Mouse (Mus musculus): ENCODE measurements around the gene Krt8.

The Krt8 gene

DNA sequence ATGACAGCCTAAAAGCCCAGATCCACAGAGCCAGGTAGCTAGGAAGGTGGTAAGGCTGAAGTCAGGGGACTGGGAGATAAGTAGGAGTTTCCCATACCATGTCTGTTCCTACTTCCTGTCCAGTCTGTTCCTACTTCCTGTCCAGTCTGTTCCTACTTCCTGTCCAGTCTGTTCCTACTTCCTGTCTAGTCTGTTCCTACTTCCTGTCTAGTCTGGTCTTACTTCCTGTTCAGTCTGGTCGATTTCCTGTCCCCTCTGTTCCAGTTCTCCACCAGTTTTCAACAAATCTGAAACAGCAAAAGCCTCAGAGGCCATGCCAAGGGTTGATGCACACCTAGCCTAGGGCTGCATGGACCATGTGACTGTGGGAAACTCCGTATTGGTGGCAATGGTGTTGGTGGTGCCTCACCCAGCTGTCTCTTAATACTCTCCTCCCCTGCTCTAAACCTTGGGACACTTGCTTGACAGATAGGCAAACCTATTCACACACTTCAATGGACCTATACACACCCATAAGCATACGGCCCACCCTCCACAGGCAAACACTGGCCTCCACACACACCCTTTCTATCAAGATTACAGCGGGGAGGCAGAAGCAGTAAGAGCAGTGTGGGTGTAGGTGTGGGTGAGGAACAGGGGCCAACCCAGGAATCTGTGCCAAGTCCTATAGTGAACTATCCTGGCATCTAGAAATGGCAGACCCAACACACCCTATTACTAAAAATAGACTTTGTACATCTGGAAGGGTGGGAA, 8.6 kb downstream of the Krt8 start:
- ChIA-PET POLR2A (interaction anchor here in 1 of 4 experiments (0.6 kb wide), 1 partner anchor 404 kb away, joined by 3 read pairs; no protein-coding TSS in a partner anchor), CTCF (interaction anchor here in 1 of 4 experiments (1.1 kb wide), 1 partner anchor 12 kb away, joined by 3 read pairs; no protein-coding TSS in a partner anchor)

DNA sequence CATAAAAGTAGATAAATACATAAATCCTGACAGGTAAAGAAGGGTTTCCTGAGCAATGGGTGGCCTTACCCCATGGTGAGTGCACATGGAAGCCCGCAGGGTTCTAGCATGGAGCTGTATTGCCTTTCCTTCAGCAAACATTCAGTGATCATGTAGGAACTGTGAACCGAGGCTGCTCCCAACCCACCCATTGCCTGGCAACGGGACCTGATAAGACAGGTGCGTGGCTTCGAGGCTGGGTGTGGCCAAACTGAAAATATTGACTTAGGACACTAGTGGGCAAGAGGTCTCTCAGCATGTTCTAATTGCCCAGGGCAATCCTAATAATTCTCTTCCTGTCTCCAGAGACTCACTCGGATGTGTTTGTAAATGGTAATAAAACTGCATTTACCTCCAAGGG, 9.9 kb downstream of the Krt8 start:
- POLR2A ChIA-PET: interaction anchor here in 1 of 4 experiments (0.7 to 1.5 kb wide), 4 partner anchors 32 to 586 kb away, joined by 3 to 4 read pairs (median 3); no protein-coding TSS in a partner anchor
- CTCF ChIA-PET: no interaction called here

DNA sequence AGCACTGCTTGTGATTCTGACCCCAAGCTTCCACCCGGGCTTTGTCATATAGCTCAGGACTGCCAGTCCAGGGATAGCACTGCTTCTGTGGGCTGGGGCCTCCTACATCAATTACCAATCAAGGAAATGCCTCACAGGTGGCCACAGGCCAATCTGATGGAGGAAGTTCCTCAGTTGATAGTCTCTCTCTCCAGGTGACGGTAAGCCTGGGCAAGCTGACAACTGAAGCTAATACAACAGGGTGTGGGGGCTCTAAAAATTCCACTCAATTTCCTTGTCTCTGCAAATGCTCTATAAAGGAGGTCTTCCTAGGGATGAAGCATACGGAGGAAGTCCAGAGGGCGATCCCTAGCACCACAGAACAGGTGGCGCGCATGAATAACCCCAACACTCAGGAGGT, 13.3 kb downstream of the Krt8 start:
- CTCF ChIA-PET: interaction anchor here in 3 of 4 experiments (0.7 to 5.6 kb wide), 6 partner anchors 13 to 793 kb away, joined by 3 to 93 read pairs (median 4); partner anchors contain the start of gene Krt8 (in 1 of the 3)
- POLR2A ChIA-PET: interaction anchor here in 2 of 4 experiments (1.0 to 1.6 kb wide), 2 partner anchors 73 to 74 kb away, joined by 3 to 6 read pairs; no protein-coding TSS in a partner anchor

DNA sequence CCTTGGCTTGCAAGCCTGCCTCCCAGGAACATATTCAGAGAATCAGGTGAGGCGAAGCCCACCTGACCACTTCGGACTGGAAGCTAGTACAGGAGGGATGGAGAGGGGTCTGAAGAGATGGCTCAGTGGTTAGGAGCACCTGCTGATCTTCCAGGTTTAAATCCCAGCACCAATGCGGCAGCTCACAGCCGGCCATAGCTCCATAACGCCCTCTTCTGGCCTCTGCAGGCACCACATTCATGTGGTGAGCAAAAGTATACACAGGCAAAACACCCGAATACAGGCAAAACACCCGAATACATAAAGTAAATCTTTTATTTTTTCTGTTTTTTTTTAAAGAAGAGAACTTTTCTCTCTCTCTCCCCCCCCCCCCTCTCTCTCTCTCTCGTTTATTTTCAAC, 15.6 kb downstream of the Krt8 start:
- POLR2A ChIA-PET: interaction anchor here in 3 of 4 experiments (0.7 to 1.9 kb wide), 8 partner anchors 34 to 138 kb away, joined by 3 to 16 read pairs (median 7); no protein-coding TSS in a partner anchor
- CTCF ChIA-PET: interaction anchor here (0.6 to 5.6 kb wide), 45 partner anchors 9 to 1201 kb away, joined by 3 to 93 read pairs (median 4); partner anchors contain the start of genes Krt8 (in 3 of the 4) and Spryd3 (in 1 of the 4)

DNA sequence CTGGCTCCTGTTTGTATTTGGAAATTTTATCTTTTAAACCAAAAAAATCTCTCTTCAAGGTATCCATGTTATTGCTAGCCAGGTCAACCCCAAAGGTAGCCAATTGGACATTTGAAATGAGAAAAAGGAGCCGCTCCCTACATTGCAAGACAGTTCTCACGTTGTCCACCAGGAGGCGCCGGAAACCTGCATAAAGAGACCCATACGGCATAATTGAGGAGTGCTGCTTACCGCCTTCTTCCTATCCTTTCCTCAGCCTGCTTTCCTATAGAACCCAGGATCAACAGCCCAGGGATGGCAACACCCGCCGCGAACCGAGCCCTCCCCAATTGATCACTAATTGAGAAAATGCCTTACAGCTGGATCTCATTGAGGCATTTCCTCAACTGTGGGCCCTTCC, 16.2 kb downstream of the Krt8 start:
- ChIA-PET POLR2A (interaction anchor here in 3 of 4 experiments (0.7 to 1.9 kb wide), 6 partner anchors 34 to 121 kb away, joined by 3 to 16 read pairs (median 10); no protein-coding TSS in a partner anchor), CTCF (interaction anchor here (0.6 to 5.6 kb wide), 41 partner anchors 9 to 1200 kb away, joined by 3 to 93 read pairs (median 4); partner anchors contain the start of genes Krt8 (in 3 of the 4) and Spryd3 (in 1 of the 4))

DNA sequence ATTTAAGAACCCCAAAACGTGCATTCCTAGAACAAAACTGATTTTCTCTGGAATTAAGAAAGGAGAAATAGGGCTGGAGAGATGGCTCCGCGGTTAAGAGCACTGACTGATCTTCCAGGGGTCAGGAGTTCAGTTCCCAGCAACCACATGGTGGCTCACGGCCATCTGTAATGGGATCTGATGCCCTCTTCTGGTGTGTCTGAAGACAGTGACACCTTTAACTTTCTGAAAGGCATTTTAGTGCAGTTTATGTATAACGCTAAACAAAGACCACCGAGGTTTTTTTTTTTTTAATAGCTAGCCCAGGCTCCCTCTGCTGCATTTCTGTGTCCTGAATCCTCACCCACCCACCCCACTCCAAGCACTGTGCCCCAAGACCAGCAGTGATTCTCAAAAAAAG, 19.5 kb downstream of the Krt8 start:
- ChIA-PET POLR2A (interaction anchor here (0.6 to 3.4 kb wide), 32 partner anchors 8 to 908 kb away, joined by 3 to 18 read pairs (median 4); partner anchors contain the start of genes Eif4b (in 2 of the 4), Sp1 (in 1 of the 4) and Tns2 (in 1 of the 4)), CTCF (interaction anchor here (0.5 to 3.3 kb wide), 171 partner anchors 9 to 907 kb away, joined by 3 to 91 read pairs (median 5); partner anchors contain the start of genes Eif4b (in 1 of the 4), Krt5 (in 1 of the 4), Krt72 (in 1 of the 4) and Krt79 (in 1 of the 4))

DNA sequence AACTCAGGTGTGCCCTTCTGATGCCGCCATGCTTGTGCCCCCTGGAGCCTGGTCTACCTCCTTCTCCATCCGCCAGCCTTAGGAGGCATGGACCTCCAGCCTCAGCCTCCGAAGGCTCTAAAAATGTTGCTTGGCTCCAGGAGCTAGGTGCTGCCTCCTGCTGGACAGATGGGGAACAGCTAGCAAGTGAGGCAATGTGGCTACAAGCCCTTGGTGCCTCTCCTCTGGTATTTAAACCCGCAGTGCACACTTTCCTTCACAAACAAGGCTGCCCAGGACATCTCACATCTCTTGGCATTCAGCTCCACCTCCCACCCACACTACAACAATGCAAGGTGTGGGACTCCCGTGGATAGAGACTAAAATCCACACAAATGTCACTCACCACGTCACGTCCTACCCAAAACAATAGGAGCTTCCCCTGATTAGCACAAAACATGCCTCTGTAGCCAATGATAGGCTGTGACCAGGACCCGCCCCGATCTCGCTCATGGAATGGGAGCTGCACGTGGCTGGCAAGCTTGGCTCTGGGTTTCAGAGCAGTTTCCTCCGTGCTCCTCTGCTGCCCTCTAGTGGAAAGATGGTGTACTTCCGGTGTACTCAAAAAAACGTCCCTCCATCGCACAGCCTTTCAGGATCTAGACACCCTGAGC, 20.2 kb downstream of the Krt8 start:
- POLR2A ChIA-PET: interaction anchor here (0.6 to 3.4 kb wide), 37 partner anchors 8 to 907 kb away, joined by 3 to 18 read pairs (median 4); partner anchors contain the start of genes Eif4b (in 2 of the 4), Krt8 (in 1 of the 4), Sp1 (in 1 of the 4) and Tns2 (in 1 of the 4)
- CTCF ChIA-PET: interaction anchor here (0.5 to 3.3 kb wide), 216 partner anchors 8 to 907 kb away, joined by 3 to 91 read pairs (median 4); partner anchors contain the start of genes Spryd3 (in 2 of the 4), Eif4b (in 1 of the 4), Krt5 (in 1 of the 4) and Krt72 (in 1 of the 4)

DNA sequence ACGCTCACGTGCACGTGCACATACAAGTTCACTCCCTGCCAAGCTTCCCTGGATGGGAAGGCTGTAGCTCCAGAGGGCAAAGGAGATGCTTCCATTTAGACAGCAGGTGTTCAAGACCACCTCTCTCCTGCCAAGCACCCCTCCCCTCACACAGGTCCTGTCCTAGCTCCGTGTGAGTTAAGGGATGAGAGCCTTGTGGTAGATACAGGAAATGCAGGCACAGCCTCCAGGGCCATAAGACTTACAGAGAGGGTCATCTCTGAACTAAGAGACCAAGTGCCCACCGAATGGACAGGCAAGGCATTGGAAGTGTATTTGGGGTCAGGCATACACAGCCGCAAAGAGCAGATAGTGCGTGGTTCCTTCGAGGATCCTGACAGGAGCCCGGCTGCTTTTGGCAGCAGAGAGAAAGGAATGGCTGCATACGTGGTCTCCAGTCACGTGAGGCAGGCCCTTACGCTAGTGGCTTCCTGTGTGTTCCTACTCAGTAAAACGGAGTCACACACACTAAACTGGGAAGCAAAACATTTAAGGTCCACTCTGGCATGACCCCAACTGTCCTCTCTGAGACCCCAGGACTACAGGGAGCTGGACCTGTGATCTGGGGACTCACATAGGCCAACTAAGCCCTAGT, 20.9 kb downstream of the Krt8 start:
- CTCF ChIA-PET: interaction anchor here (0.5 to 3.3 kb wide), 138 partner anchors 8 to 743 kb away, joined by 3 to 91 read pairs (median 6); partner anchors contain the start of genes Eif4b (in 1 of the 4), Krt5 (in 1 of the 4), Krt79 (in 1 of the 4) and Krt8 (in 1 of the 4)

DNA sequence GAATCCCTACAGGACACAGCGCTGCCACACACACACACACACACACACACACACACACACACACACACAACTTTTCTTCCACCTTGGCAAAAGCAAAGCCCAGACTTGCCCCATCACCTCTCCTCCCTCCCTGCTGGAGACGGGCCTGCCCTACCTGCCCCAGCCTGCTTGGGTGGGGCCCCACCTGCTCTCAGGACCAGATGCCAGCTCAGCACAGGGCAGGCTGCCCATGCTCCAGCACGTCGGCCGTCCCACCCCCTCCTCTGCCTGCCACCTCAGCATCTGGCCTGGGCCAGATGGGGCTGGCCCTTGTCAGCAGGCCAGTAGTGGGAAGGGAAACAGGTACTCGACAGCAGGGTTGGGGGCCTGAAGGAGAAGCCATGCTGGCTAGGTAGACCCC, 23.4 kb downstream of the Krt8 start:
- ChIA-PET POLR2A (no interaction called here), CTCF (interaction anchor here in 1 of 4 experiments (0.6 kb wide), 1 partner anchor 742 kb away, joined by 7 read pairs; no protein-coding TSS in a partner anchor)

More for the DNA sequence above, 20.9 kb downstream of the Krt8 start:
- POLR2A ChIA-PET: interaction anchor here (0.6 to 3.4 kb wide), 27 partner anchors 8 to 762 kb away, joined by 3 to 18 read pairs (median 4); partner anchors contain the start of genes Eif4b (in 2 of the 4), Krt8 (in 1 of the 4) and Tns2 (in 1 of the 4)

DNA sequence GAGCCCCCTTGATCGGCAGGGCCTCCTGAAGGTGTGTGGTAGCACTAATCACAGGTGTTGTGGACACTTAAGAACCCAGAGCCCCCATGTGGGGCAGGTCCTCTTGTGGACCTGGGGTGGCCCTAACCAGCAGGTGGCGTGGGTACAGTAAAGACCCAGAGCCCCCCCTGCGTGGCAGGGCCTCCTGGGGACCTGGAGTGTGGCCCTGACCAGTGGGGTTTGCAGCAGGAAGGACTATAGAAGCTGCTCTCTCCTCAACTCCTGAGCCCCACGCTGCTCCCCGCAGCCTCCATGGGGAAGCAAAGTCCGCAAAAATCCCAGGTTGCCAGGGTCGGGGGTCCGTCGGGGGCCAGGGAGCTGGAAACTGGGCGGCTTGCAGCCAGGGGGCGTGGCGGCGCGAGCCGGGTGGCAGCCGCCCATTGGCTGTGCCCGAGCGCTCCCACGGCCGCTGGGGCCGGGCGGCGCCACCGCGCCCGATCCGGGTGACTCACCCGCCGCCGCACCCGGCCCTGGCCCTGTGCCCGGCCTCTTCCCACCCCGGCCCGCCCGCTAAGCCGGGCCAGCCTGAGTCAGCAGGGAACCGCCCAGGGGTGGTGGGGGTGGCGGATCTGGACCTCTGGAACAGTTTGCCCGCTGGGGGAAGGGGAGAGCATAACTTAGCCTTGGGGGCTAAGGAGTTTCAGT, 27.1 kb downstream of the Krt8 start:
- ChIA-PET CTCF (interaction anchor here in 3 of 4 experiments (0.6 to 2.7 kb wide), 6 partner anchors 88 to 742 kb away, joined by 3 to 11 read pairs (median 8); no protein-coding TSS in a partner anchor), POLR2A (interaction anchor here in 1 of 4 experiments (1.0 to 1.4 kb wide), 5 partner anchors 9 to 102 kb away, joined by 3 to 4 read pairs (median 3); no protein-coding TSS in a partner anchor)

DNA sequence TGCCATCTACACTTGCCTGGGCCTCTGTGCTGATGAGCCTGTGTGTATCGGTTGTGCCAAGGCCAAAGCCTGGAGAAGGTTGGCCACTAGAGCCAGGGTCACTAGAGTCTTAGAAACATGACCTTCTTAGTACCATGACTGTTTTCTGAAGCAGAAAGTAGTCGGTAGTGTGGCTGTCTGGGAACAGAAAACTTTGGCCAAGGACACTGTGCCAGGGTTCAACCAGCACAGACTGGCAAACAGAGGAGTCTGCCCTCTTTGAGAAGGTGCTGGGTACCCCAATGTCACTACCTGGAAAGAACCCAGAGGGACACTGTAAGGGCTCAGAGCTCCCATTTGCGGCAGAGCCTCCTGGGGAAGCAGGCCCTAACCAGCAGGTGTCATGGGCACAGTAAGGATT, 27.6 kb downstream of the Krt8 start:
- CTCF ChIA-PET: interaction anchor here in 3 of 4 experiments (0.6 to 2.7 kb wide), 10 partner anchors 7 to 741 kb away, joined by 3 to 18 read pairs (median 8); no protein-coding TSS in a partner anchor
- POLR2A ChIA-PET: interaction anchor here in 1 of 4 experiments (1.3 to 1.4 kb wide), 2 partner anchors 8 to 103 kb away, joined by 3 to 4 read pairs; no protein-coding TSS in a partner anchor

DNA sequence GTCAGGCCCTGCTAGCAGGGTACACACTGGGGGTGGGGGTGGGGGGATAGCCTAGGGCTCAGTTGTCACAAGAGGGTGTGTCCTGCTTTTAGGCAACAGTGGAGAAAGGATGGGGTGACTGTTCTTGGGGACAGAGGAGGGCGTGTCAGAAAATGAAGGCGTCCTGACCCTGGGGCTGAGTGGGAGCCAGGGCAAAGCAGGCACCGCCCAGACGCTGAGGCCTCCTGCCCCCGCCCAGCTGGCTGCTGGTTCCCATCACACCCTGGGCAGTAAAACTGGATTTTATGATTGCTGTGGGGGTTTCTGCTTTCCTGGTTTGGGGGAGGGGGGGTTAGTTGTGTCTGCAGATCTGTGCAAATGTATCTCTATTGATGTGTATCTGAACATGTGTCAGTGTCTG, 28.3 kb downstream of the Krt8 start:
- ChIA-PET CTCF (interaction anchor here (0.6 to 2.6 kb wide), 18 partner anchors 8 to 671 kb away, joined by 3 to 18 read pairs (median 6); no protein-coding TSS in a partner anchor), POLR2A (interaction anchor here in 2 of 4 experiments (1.1 to 1.8 kb wide), 3 partner anchors 8 to 104 kb away, joined by 4 to 7 read pairs (median 5); no protein-coding TSS in a partner anchor)

DNA sequence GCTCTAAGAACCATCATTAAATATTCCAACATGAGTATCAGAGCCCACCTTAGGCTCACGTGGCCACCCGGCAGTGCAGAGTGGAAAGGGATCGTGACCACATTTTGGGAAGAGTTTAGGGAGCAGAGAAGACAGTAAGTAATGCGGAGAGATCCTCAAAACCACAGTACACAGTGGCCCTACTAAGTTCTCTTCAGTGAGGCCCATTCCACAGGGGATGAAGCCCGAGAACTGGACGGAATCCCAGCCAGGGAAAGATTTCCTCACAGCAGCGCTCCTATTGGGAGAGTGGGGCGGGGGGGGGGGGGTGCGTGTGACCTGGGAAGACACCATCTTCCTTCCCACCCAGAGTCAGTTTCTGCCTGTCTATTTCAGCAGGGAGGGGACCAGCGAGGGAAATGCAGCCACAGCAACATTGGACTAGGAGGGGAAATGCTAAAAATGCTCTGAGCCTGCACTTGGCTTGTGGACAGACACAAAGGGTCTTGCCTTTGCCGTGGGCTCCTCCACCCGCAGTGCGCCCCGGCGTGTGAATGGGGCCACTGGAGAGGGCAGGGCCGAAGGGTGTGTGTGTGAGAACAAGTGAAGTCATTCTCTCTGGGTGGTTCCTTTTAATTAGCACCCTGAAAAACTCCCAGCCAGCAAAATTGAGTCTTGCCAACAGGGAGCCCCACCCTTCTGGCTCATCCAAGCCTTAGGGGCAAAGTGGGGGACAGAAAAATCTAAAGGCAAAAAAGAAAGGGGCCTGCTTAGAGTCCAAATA, 30.0 kb downstream of the Krt8 start:
- CTCF ChIA-PET: interaction anchor here (0.6 to 2.6 kb wide), 93 partner anchors 9 to 658 kb away, joined by 3 to 76 read pairs (median 4); partner anchors contain the start of genes Krt4 (in 1 of the 4), Krt6a (in 1 of the 4), Krt8 (in 1 of the 4) and Krt86 (in 1 of the 4)
- POLR2A ChIA-PET: interaction anchor here in 3 of 4 experiments (0.7 to 1.8 kb wide), 7 partner anchors 10 to 202 kb away, joined by 3 to 10 read pairs (median 5); no protein-coding TSS in a partner anchor

DNA sequence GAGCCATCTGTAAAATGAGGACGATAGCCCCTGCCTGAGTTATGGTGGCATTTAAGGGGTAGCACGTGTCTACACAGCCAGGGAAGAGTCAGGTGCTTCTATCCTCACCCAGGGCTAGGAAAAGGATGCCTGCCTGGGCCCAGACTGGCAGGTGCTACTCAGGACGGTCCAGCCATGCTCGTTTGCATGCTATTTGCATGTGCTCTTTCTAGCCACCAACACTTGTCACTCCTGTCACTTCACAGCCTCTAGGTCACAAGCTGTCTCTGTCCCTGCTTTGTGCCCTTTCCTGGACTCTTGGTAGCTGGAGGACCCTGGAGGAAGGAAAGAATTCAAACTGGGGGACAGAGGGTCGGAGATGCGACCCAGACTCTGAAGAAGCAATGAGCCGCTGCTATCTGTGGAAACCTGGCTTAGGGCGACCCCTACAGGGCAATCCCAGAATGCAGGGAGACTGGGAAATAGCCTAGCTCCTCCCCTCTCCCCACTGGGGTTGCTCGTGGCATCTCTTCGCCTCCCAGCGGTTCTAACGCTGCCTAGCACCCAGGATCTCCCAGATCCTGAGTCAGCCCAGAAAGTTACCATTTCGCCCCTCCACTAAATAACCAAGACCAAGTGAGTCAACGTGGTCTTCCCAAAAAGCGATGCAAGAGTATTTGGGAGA, 30.7 kb downstream of the Krt8 start:
- ChIA-PET POLR2A (interaction anchor here in 3 of 4 experiments (0.5 to 1.7 kb wide), 10 partner anchors 11 to 676 kb away, joined by 3 to 10 read pairs (median 4); no protein-coding TSS in a partner anchor), CTCF (interaction anchor here (0.5 to 2.1 kb wide), 91 partner anchors 9 to 658 kb away, joined by 3 to 76 read pairs (median 4); partner anchors contain the start of genes Krt4 (in 1 of the 4), Krt6a (in 1 of the 4), Krt8 (in 1 of the 4) and Krt86 (in 1 of the 4))

DNA sequence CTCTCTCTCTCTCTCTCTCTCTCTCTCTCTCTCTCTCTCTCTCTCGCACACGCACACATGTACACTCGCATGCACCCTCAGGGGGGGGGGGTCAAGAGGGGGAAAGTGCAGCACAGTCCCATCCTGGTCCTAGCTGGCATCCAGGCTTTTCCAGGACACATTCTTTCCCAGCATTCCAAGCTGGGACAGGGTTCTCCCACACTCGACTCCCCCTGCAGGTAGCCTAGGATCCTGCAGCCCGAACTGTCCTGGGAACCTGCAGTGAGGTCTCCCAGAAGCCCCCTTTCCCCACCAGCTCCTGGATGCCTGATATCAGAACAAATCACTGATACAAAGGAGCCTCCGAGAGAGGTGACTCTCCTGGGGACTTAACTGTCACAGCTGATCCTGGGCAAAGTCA, 33.7 kb downstream of the Krt8 start:
- CTCF ChIA-PET: interaction anchor here (0.5 to 4.6 kb wide), 46 partner anchors 13 to 1064 kb away, joined by 3 to 37 read pairs (median 4); partner anchors contain the start of gene Krt4 (in 1 of the 4)
- POLR2A ChIA-PET: interaction anchor here in 3 of 4 experiments (0.6 to 1.0 kb wide), 5 partner anchors 95 to 655 kb away, joined by 3 to 4 read pairs (median 3); partner anchors contain the start of gene Krt75 (in 1 of the 3)

All from embryonic stem cell, embryonic (primary cell).